Mouse (Mus musculus) monocyte, adult 2 months (primary cell): Measurements from ENCODE around the gene Izumo4.

Experiments used
- DNase-seq, 2 experiments: peaks; one replicate each; pipeline ENCODE4 v3.0.0; 2022; ENCODE audit warnings: low spot score in 2 of 2, low read depth in 1 of 2

Izumo4 gene

GRCm38 (mm10) chr10:80717281-80717680 lies 15.3 kb downstream of the Izumo4 start:
- DNase-seq = no peak

GRCm38 (mm10) chr10:80727369-80728127 lies 25.6 kb downstream of the Izumo4 start:
- no peak for DNase-seq

GRCm38 (mm10) chr10:80732611-80733101 lies 30.7 kb downstream of the Izumo4 start:
- DNase-seq = no peak

- no peak for DNase-seq
These were observed 34.7 kb downstream of the Izumo4 start for GRCm38 (mm10) chr10:80736731-80737130.

- DNase-seq = no peak
These were observed 36.7 kb downstream of the Izumo4 start for GRCm38 (mm10) chr10:80738657-80739056.

- no peak for DNase-seq
These were observed 39.2 kb downstream of the Izumo4 start for GRCm38 (mm10) chr10:80741146-80741545.

- peak in 1 of 2 experiments; percentile 28 for DNase-seq
These were observed 39.7 kb downstream of the Izumo4 start for GRCm38 (mm10) chr10:80741634-80742179.

GRCm38 (mm10) chr10:80742180-80742978 lies 40.4 kb downstream of the Izumo4 start, which contains the start of gene Ap3d1:
TSS of gene Ap3d1 (minus strand) at chr10:80742264.
- peak; percentile 93 to 97 for DNase-seq

- DNase-seq = peak in 1 of 2 experiments; percentile 40
These were observed 42.3 kb downstream of the Izumo4 start for GRCm38 (mm10) chr10:80744262-80744661.

GRCm38 (mm10) chr10:80747410-80747809 lies 45.4 kb downstream of the Izumo4 start:
- DNase-seq = peak in 1 of 2 experiments; percentile 68

- DNase-seq = no peak
These were observed 46.6 kb downstream of the Izumo4 start for GRCm38 (mm10) chr10:80748609-80749008.

GRCm38 (mm10) chr10:80751188-80751832 lies 49.3 kb downstream of the Izumo4 start:
- DNase-seq = peak; percentile 80 to 85

GRCm38 (mm10) chr10:80752079-80752625 lies 50.2 kb downstream of the Izumo4 start:
- DNase-seq = no peak

- DNase-seq = peak; percentile 95 to 97
These were observed 52.8 kb downstream of the Izumo4 start, which contains the start of gene Dot1l for GRCm38 (mm10) chr10:80754594-80755290. TSS of gene Dot1l (plus strand) at chr10:80755206.
